Mouse (Mus musculus) spleen, adult 2 months (tissue): ENCODE measurements around the gene Cbs.

Source experiments
- CTCF ChIP-seq: fragments of 200-500 bp; IDR thresholded peaks from 2 replicates; pipeline ENCODE4 v1.5.1; 2011; ENCODE audit warnings: mild to moderate bottlenecking, inconsistent platforms; ENCODE audit not compliant: insufficient read depth, insufficient read length, insufficient replicate concordance; ENCODE audit errors: extremely low read depth
- POLR2A ChIP-seq: fragments of 200-500 bp; IDR thresholded peaks from 2 replicates; pipeline ENCODE4 v1.6.1; 2011; ENCODE audit warnings: low read depth, low read length, inconsistent platforms

- TF ChIP-seq CTCF (no peak), POLR2A (no peak)
These were observed 48.3 kb downstream of the Cbs start for GRCm38 (mm10) chr17:31588726-31589125.
